Mouse (Mus musculus): Measurements from ENCODE around the gene Cd81. TPM values are rescaled to one million over a fixed set of nuclear protein-coding genes. Genes with fewer than 3 reads are reported as not detected.

Gene Cd81
- total RNA-seq (2014; fragmentation: Nextera tagmentation) (194 and 203 TPM in 2 replicates), total RNA-seq (2017) (214 and 238 TPM in 2 replicates)

DNA sequence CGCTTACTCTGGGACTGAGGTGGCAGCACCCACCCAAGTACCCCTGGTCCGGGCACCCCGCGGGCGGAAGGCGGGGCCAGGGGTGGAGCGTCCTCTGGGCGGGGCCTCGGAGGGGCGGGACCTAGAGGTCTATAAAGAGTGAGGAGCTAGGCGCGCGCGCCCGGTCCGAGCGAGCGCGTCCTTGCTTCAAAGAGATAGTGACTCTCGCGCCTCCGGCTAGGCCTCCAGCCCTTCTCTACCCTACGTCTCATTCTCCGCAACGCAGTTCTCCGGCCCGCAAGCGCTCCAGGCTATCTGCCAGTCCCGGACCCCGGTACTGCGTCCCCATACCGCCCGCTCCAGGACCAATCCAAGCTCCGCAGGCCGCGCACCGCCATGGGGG, at the start of gene Cd81:
TSS of gene Cd81 (plus strand) at position 114 of the 382 bp plus-strand sequence.
- ATAC-seq (replicated peaks; ENCODE audit: low FRiP score, low TSS enrichment, poor library complexity, severe bottlenecking): peak; percentile 69

- peak; percentile 64 for ATAC-seq (replicated peaks; ENCODE audit: low FRiP score, low TSS enrichment, poor library complexity, severe bottlenecking)
Observed at GRCm38 (mm10) chr7:143004727-143005343, 47.7 kb upstream of the Cd81 start, which contains the start of gene Tspan32. TSS of gene Tspan32 (plus strand) at chr7:143005046.

- ATAC-seq (replicated peaks; ENCODE audit: low FRiP score, low TSS enrichment, poor library complexity, severe bottlenecking): peak; percentile 56
Observed at GRCm38 (mm10) chr7:143005344-143006096, 47.0 kb upstream of the Cd81 start.

- peak; percentile 50 for ATAC-seq (replicated peaks; ENCODE audit: low FRiP score, low TSS enrichment, poor library complexity, severe bottlenecking)
Observed at GRCm38 (mm10) chr7:143006097-143006755, 46.3 kb upstream of the Cd81 start.

GRCm38 (mm10) chr7:143006756-143007598, 45.6 kb upstream of the Cd81 start:
- ATAC-seq (replicated peaks; ENCODE audit: low FRiP score, low TSS enrichment, poor library complexity, severe bottlenecking): no peak

DNA sequence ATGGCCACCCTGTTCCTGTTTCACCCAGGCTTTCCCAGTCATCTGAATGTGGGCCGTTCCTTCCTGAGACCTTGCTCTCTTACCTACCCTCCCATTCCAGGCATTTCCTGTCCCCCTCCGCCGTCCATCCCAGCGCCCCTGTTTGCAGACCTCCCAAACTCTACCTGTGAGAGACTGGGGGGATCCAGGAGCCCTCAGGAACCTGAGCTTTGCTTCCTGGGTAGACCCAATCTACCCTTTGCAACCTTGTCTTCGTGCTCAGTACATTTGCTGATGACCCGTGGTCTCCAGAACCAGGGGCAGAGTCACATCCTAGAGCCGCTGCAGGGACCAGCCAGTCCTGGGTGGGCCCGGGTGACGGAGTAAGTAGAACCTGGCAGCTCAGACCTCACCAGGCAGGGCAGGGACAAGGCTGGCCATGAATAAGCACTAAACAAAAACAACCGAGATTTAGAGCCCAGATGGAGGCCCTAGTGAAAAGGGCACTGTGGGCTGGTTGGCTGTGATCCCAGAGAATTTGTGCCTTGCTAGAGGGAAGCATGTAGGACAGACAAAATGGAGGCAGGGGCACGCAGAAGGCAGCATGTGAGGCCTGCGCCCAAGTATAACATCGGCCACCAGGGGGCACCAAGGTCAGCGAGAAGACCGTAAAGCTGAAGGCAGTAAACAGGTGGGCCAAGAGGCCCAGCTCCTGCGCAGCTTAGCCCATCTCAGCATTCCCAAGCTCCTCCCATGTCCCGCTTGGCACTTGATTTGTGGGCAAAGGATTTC, 44.8 kb upstream of the Cd81 start:
- peak; percentile 29 for ATAC-seq (replicated peaks; ENCODE audit: low FRiP score, low TSS enrichment, poor library complexity, severe bottlenecking)

- no peak for ATAC-seq (replicated peaks; ENCODE audit: low FRiP score, low TSS enrichment, poor library complexity, severe bottlenecking)
Observed at GRCm38 (mm10) chr7:143008370-143008926, 44.1 kb upstream of the Cd81 start.

- ATAC-seq (replicated peaks; ENCODE audit: low FRiP score, low TSS enrichment, poor library complexity, severe bottlenecking): no peak
Observed at GRCm38 (mm10) chr7:143008996-143009665, 43.4 kb upstream of the Cd81 start.

- ATAC-seq (replicated peaks; ENCODE audit: low FRiP score, low TSS enrichment, poor library complexity, severe bottlenecking): no peak
Observed at GRCm38 (mm10) chr7:143009996-143010395, 42.5 kb upstream of the Cd81 start.

GRCm38 (mm10) chr7:143011226-143011625, 41.3 kb upstream of the Cd81 start:
- ATAC-seq (replicated peaks; ENCODE audit: low FRiP score, low TSS enrichment, poor library complexity, severe bottlenecking): no peak

DNA sequence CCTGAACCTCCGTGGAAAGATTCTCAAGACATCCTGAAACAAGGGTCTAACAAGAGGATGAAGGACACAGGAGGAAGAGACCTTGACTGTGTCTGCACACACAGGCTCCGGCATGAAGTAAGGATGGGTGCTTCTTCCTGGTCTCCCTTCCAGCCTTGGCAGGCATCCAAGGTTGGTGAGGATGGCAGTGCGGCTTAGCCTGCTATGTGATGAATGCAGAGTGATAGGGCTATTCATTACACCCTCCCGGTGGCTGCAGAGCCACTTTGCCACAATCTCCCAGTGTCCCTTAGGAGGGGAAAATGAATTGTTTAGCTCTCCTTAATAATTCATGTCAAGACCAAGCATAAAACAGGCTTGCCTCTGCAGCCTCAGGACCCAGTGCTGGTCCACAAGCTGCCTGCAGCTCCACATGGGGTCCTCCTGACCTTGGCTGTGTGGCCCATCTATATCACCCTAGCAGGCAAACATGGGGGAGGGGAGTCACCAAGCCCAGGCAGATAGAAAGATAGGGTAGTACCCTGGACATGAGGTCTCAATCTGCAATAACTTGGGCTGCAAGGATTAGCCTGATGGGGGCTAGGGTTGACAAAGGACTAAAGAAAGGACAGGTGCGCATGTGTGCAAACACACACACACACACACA, 40.2 kb upstream of the Cd81 start:
- no peak for ATAC-seq (replicated peaks; ENCODE audit: low FRiP score, low TSS enrichment, poor library complexity, severe bottlenecking)

GRCm38 (mm10) chr7:143013420-143014178, 38.9 kb upstream of the Cd81 start:
- ATAC-seq (replicated peaks; ENCODE audit: low FRiP score, low TSS enrichment, poor library complexity, severe bottlenecking): no peak

DNA sequence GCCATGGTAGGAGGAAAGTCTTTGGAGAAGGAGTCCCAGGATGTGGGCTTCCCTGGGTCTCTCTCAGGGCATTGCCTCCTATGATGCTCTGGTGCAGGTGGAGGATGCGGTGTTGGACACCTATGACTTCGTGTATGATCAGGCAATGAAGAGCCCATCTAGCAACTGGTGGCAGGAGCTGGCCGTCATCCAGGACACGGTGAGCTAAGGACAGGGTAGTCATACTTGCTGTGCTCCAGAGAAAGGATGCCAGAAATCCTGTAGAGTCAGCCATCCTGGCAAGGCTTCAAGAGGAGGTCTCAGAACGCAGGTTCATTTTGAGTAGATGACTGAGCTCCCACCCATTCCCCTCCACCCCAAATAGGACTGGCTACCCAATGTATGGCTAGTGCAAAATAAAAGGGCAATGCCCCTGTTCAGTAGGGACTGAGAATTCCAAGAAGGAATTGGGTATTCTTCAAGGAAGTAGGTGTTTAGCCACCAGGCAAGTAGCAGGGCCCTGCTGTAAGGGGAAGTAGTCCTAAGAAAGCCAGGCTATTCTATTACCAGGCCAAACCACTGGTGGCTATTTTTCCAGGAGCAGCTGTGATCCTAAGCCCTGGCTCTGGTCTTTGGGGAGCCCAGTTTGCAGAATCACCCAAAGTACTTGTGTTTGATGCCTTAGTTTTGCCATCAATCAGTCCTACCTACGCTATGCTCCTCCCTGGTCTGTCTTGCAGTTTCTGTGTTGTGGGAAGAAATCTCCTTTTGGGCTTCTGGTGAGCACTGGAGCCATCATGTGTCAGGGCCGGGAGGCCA, 37.5 kb upstream of the Cd81 start:
- ATAC-seq (replicated peaks; ENCODE audit: low FRiP score, low TSS enrichment, poor library complexity, severe bottlenecking): no peak

DNA sequence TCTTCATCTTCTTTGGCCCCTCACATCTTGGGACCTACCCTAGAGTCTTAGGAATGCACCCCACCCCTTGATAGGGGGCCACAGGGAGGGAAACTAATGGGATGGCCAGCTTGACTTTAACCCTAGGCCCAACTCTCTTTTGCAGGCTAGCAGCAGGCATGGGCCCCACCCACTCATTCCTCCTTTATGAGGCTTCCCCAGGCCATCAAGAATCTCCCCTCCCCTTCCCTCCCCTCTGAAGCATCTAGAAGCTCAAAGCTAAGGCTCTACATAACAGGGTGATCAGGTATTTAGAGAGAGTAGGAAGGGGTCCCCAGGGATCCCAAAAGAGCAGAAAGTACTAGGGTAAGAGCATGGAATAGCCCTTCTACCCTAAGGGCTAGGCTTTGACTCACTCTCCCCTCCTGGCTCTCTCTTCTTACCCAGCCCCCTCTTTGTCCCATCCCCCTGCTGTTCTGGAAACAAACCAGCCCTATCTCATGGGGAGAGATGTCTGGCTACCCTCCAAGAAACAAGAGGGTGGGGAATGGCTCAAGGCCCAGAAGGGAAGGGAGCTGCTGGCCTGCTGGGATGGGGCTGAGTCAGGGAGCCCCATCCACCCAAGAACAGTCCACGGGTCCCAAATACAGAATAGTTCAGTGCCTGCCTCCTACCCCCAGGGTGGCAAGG, 36.6 kb upstream of the Cd81 start:
- peak; percentile 57 for ATAC-seq (replicated peaks; ENCODE audit: low FRiP score, low TSS enrichment, poor library complexity, severe bottlenecking)

- no peak for ATAC-seq (replicated peaks; ENCODE audit: low FRiP score, low TSS enrichment, poor library complexity, severe bottlenecking)
Observed at GRCm38 (mm10) chr7:143016424-143017142, 36.0 kb upstream of the Cd81 start.
